Mouse (Mus musculus): ENCODE results near the gene Coasy. TPM values are rescaled to one million over a fixed set of nuclear protein-coding genes. Genes with fewer than 3 reads are reported as not detected.

Coasy gene
- polyA plus RNA-seq, 1 experiment: 0.65 TPM

- TF ChIP-seq TAL1 (IDR thresholded peaks at IDR 0.05; ENCODE audit: low read length) (no peak), GATA1 (IDR thresholded peaks at IDR 0.05; ENCODE audit: low read length) (no peak)
Measured at GRCm38 (mm10) chr11:101098231-101098630, 15.9 kb downstream of the Coasy start.

DNA sequence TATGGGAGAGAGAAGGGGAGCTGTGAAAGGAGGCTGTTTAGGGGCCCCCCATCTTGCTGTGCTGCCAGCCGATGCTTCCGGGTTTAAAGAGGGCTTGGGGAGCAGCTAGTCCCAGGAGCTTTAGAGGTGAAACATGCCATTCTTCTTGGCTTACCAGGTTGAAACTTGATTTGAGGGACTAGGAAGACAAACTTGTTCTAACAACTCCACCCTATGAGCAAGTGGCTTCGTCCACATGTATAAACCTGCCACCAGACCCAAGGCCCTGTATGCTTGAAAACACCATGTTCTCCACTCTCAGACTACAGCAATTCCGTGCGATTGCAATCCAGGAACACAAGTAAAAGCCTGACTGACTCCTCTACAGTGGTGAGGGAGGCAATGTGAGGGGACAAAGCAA is 20.6 kb downstream of the Coasy start:
- TF ChIP-seq TAL1 (IDR thresholded peaks at IDR 0.05; ENCODE audit: low read length) (no peak), GATA1 (IDR thresholded peaks at IDR 0.05; ENCODE audit: low read length) (no peak)
- H3K36me3 ChIP-seq (ENCODE audit: control insufficient read depth): peaks cover 96% of the 10 kb centered on the region

More at GRCm38 (mm10) chr11:101098231-101098630, 15.9 kb downstream of the Coasy start:
- Histone ChIP-seq H3K9me3 (ENCODE audit: control insufficient read depth, low read length) (no peaks in the 10 kb centered on the region), H3K4me3 (replicated peaks) (no peak overlapping the region), H3K27me3 (ENCODE audit: control insufficient read depth) (no peaks in the 10 kb centered on the region), H3K36me3 (ENCODE audit: control insufficient read depth) (peaks cover 82% of the 10 kb centered on the region), H3K4me1 (ENCODE audit: control insufficient read depth) (peaks cover 30% of the 10 kb centered on the region)

DNA sequence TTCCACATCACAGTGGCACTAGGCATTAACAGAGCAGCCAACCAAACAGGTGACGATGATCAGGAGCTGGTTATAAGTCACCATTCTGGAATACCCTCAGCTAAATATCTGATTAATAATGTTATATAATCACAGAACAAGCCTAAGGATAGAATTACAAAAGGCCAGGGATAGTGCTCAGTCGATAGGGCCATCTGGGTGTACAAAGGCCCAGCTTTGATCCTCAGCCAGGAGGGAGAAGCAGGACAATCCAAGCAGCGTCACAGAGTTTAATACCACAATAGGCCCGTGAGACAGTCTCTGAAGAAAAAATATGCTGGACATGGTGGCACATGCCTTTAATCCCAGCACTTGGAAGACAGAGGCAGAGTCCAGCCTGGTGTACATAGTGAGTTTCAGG is 27.0 kb downstream of the Coasy start:
- H3K4me3 ChIP-seq (replicated peaks): no peak overlapping the region
- H3K36me3 ChIP-seq (ENCODE audit: control insufficient read depth): peaks cover 68% of the 10 kb centered on the region
- H3K27me3 ChIP-seq (ENCODE audit: control insufficient read depth): no peaks in the 10 kb centered on the region
- peaks cover 7% of the 10 kb centered on the region for H3K4me1 ChIP-seq (ENCODE audit: control insufficient read depth)
- peaks cover 3% of the 10 kb centered on the region for H3K9me3 ChIP-seq (ENCODE audit: control insufficient read depth, low read length)
- TF ChIP-seq GATA1 (IDR thresholded peaks at IDR 0.05; ENCODE audit: low read length) (no peak), TAL1 (IDR thresholded peaks at IDR 0.05; ENCODE audit: low read length) (no peak)

More for the DNA sequence above, 20.6 kb downstream of the Coasy start:
- Histone ChIP-seq H3K9me3 (ENCODE audit: control insufficient read depth, low read length) (no peaks in the 10 kb centered on the region), H3K4me1 (ENCODE audit: control insufficient read depth) (peaks cover 1% of the 10 kb centered on the region; the same call in 1 of the 2 replicates), H3K4me3 (replicated peaks) (no peak overlapping the region), H3K27me3 (ENCODE audit: control insufficient read depth) (no peaks in the 10 kb centered on the region)

GRCm38 (mm10) chr11:101110708-101111107 is 28.3 kb downstream of the Coasy start:
- H3K36me3 ChIP-seq (ENCODE audit: control insufficient read depth): peaks cover 66% of the 10 kb centered on the region
- no peaks in the 10 kb centered on the region for H3K27me3 ChIP-seq (ENCODE audit: control insufficient read depth)
- TF ChIP-seq TAL1 (IDR thresholded peaks at IDR 0.05; ENCODE audit: low read length) (no peak), GATA1 (IDR thresholded peaks at IDR 0.05; ENCODE audit: low read length) (no peak)
- no peak overlapping the region for H3K4me3 ChIP-seq (replicated peaks)
- H3K9me3 ChIP-seq (ENCODE audit: control insufficient read depth, low read length): peaks cover 3% of the 10 kb centered on the region
- peaks cover 11% of the 10 kb centered on the region for H3K4me1 ChIP-seq (ENCODE audit: control insufficient read depth)

GRCm38 (mm10) chr11:101111178-101111577 is 28.8 kb downstream of the Coasy start:
- H3K9me3 ChIP-seq (ENCODE audit: control insufficient read depth, low read length): peaks cover 3% of the 10 kb centered on the region
- TF ChIP-seq GATA1 (IDR thresholded peaks at IDR 0.05; ENCODE audit: low read length): no peak
- H3K4me1 ChIP-seq (ENCODE audit: control insufficient read depth): peaks cover 13% of the 10 kb centered on the region
- peaks cover 66% of the 10 kb centered on the region for H3K36me3 ChIP-seq (ENCODE audit: control insufficient read depth)
- H3K27me3 ChIP-seq (ENCODE audit: control insufficient read depth): no peaks in the 10 kb centered on the region
- H3K4me3 ChIP-seq (replicated peaks): no peak overlapping the region

GRCm38 (mm10) chr11:101112186-101112585 is 29.8 kb downstream of the Coasy start:
- Histone ChIP-seq H3K36me3 (ENCODE audit: control insufficient read depth) (peaks cover 67% of the 10 kb centered on the region), H3K9me3 (ENCODE audit: control insufficient read depth, low read length) (peaks cover 3% of the 10 kb centered on the region), H3K4me3 (replicated peaks) (no peak overlapping the region), H3K27me3 (ENCODE audit: control insufficient read depth) (no peaks in the 10 kb centered on the region), H3K4me1 (ENCODE audit: control insufficient read depth) (peaks cover 17% of the 10 kb centered on the region)
- TF ChIP-seq GATA1 (IDR thresholded peaks at IDR 0.05; ENCODE audit: low read length): no peak
- no peak for TF ChIP-seq TAL1 (IDR thresholded peaks at IDR 0.05; ENCODE audit: low read length)

DNA sequence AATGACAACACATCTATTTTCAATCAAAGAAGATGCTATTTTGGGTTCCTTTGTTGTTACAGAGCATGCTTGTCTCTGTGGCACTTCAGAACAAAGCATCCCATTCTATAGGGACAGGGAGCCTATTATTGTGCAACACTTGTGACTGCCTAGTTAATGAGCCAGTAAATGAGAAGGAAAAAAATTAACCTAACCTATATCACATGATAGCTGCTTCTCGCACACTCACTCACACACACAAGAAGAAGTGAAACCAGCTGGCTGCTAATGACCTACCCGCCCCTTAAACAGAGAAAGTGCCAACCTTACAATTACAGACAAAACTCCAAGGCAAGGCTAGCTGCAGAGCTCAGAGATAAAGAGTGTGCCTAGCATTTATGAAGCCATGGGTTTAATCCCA is 33.2 kb downstream of the Coasy start:
- Histone ChIP-seq H3K36me3 (ENCODE audit: control insufficient read depth) (peaks cover 59% of the 10 kb centered on the region), H3K4me1 (ENCODE audit: control insufficient read depth) (peaks cover 39% of the 10 kb centered on the region), H3K9me3 (ENCODE audit: control insufficient read depth, low read length) (peaks cover 3% of the 10 kb centered on the region), H3K4me3 (replicated peaks) (no peak overlapping the region), H3K27me3 (ENCODE audit: control insufficient read depth) (no peaks in the 10 kb centered on the region)
- TF ChIP-seq TAL1 (IDR thresholded peaks at IDR 0.05; ENCODE audit: low read length): no peak
- no peak for TF ChIP-seq GATA1 (IDR thresholded peaks at IDR 0.05; ENCODE audit: low read length)

GRCm38 (mm10) chr11:101118105-101118504 is 35.7 kb downstream of the Coasy start:
- no peaks in the 10 kb centered on the region for H3K27me3 ChIP-seq (ENCODE audit: control insufficient read depth)
- peaks cover 61% of the 10 kb centered on the region for H3K36me3 ChIP-seq (ENCODE audit: control insufficient read depth)
- H3K9me3 ChIP-seq (ENCODE audit: control insufficient read depth, low read length): peaks cover under 1% of the 10 kb centered on the region; the same call in 1 of the 2 replicates
- H3K4me3 ChIP-seq (replicated peaks): peak overlapping the region; percentile 88
- TF ChIP-seq TAL1 (IDR thresholded peaks at IDR 0.05; ENCODE audit: low read length): no peak
- TF ChIP-seq GATA1 (IDR thresholded peaks at IDR 0.05; ENCODE audit: low read length): no peak
- peaks cover 54% of the 10 kb centered on the region for H3K4me1 ChIP-seq (ENCODE audit: control insufficient read depth)

- no peaks in the 10 kb centered on the region for H3K9me3 ChIP-seq (ENCODE audit: control insufficient read depth, low read length)
- H3K36me3 ChIP-seq (ENCODE audit: control insufficient read depth): peaks cover 64% of the 10 kb centered on the region
- H3K27me3 ChIP-seq (ENCODE audit: control insufficient read depth): no peaks in the 10 kb centered on the region
- TF ChIP-seq TAL1 (IDR thresholded peaks at IDR 0.05; ENCODE audit: low read length) (no peak), GATA1 (IDR thresholded peaks at IDR 0.05; ENCODE audit: low read length) (no peak)
- H3K4me1 ChIP-seq (ENCODE audit: control insufficient read depth): peaks cover 54% of the 10 kb centered on the region
- H3K4me3 ChIP-seq (replicated peaks): peak overlapping the region; percentile 88
Measured at GRCm38 (mm10) chr11:101119131-101119760, 36.9 kb downstream of the Coasy start.

All from erythroblast, embryonic 14.5 days (primary cell).